Mouse (Mus musculus) CD4-positive naive resting alpha-beta T cell, adult 57 days (primary cell): ENCODE data around the gene Anp32b. TPM values are rescaled to one million over a fixed set of nuclear protein-coding genes. Genes with fewer than 3 reads are reported as not detected.

Experiments used
- total RNA-seq: library from RNA; stranded (reverse); gene quantifications from one replicate; pipeline ENCODE4 v1.2.4, GENCODE M21; 2023

Gene Anp32b
- 145 TPM for total RNA-seq

GRCm38 (mm10) chr4:46450519-46451131 lies at the start of gene Anp32b:
Gene Anp32b, plus strand, starts transcription at chr4:46450902.

DNA sequence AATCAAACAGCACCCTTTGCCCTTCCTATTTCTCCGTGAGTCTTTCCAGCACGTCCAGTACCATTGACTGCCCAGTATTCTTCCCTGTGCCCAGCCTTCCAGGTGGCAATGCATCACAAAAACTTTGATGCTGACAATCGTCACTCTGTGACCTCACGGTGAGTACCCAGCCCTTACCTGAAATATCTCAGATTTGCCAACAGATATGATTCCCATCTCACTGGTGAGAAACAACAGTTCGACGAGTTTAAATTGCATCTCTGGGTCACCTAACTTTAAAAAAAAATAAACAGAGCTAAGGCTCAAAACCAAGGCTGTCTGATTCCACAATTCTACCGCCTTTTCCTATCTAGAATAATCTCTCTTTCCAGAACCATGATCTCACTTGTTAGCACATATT lies 37.3 kb upstream of the Anp32b start, which contains the start of gene Hemgn:
Gene Hemgn, minus strand, starts transcription at position 101 of the 400 bp plus-strand sequence.

DNA sequence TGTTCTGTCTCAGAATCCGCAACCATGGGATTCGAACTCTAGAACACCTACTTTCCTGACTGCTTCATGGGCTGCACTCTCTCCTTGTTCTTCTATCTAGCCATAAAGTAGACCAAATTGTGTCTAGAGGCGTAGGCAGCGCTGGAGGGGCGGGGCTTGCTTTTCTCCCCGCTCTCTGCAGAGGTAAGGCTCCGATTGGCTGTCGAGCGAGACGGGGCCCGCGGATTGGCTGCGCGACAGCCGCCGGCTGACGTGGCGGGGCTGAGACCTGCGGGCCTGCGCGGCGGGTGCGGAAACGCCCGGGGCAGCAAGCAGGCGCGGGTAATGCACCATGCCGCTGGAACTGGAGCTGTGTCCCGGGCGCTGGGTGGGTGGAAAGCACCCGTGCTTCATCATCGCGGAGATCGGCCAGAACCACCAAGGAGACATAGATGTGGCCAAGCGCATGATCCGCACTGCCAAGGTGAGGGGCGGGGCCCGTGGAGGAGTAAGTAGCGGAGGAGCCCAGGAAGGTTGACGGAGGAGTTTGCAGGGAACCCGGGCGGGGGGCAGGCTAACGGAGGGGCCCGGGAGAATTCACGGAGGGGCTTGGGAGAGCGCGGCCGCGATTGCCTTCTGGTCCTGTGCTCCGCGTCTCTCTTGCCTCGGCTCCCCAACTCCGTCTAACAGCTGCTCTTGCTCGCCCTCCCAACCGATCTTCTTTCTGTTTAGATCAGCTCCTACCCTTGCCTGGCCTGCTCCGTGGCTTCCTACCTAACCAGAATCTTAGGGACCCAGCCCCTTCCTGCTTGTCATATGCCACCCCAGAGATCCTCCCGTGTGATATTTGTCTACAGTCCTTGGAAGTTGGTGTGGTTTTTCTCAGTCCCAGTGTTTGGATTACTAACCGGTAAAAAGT lies 38.6 kb downstream of the Anp32b start, which contains the start of gene Nans:
Gene Nans, plus strand, starts transcription at position 221 of the 898 bp plus-strand sequence.

Other genes starting within 250 kb of the Anp32b start
- gene Foxe1, start 107.3 kb upstream of the Anp32b start, total RNA-seq, result not detected
- gene Trmo, start 61.5 kb upstream of the Anp32b start, total RNA-seq, result 19.2 TPM
- not detected for gene Hemgn, start 37.4 kb upstream of the Anp32b start, total RNA-seq
- 60.4 TPM for gene Nans, start 38.3 kb downstream of the Anp32b start, total RNA-seq
- gene Trim14, start 85.2 kb downstream of the Anp32b start, total RNA-seq, result 61.8 TPM
- 30.5 TPM for gene Coro2a, start 151.3 kb downstream of the Anp32b start, total RNA-seq
- gene Tbc1d2, start 199.3 kb downstream of the Anp32b start, total RNA-seq, result 0.30 TPM